Mouse (Mus musculus) adrenal gland (tissue): Measurements from ENCODE around the gene Pknox2.

Source experiments
- intact Hi-C: fragments of 180-260 bp; cut with DNase I; formaldehyde crosslinking; loops from one replicate; pipeline ENCODE4 v1.15.1; 2025

Gene Pknox2

DNA sequence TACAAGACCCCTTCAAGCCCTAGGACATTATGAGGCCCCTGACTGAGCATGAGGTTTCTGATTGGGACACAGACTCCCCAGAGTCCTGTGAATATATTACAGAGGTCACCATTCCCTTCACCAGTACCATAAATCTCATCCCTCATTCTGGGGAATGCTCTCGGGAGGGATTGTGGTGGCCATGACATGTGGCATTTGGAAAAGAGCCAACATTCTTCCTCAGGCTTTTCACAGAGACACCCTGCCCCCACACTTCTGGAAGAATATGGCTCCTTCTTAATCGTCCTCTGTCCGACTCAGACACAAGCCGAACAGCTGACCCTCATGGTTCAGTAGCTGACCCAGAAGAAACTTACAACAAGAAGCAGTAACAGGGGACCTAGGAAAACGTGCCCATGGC, 139.1 kb downstream of the Pknox2 start:
- intact Hi-C loops: no loop called here

GRCm38 (mm10) chr9:37004676-37005075, 142.5 kb downstream of the Pknox2 start:
- intact Hi-C loops: no loop called here

DNA sequence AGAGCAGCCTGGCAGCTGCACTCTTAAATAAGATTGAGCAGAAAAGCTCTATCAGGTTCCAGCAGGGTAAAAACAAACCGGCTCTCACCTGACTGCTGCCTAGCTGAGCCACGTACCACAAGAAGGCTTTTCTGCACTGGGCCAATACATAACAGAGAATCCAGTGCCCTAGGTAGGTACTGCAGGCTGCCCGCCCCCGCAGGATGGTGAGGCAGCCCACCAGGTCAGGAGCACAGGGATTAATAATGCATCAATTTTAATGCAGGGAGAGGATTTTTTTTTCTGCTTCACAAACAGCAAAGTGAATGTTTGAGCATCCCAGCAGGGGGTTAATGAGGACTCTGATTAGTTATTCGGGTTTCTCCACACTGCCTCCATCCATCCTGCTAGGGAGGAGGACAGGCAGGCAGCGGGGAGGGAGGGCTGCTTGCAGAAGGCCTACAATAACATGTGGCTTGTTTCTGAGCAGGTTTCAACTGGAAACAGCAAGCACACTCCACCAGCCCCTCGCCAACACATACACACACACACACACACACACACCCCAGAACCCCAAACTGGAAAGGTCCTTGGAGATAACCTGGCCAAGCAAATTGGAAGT, 145.2 kb downstream of the Pknox2 start:
- intact Hi-C loops: no loop called here

- intact Hi-C loops: no loop called here
Observed at GRCm38 (mm10) chr9:36999393-36999792, 147.8 kb downstream of the Pknox2 start.

GRCm38 (mm10) chr9:36990626-36991368, 156.4 kb downstream of the Pknox2 start:
- intact Hi-C loops: no loop called here

- intact Hi-C loops: no loop called here
Observed at GRCm38 (mm10) chr9:36989991-36990390, 157.2 kb downstream of the Pknox2 start.

DNA sequence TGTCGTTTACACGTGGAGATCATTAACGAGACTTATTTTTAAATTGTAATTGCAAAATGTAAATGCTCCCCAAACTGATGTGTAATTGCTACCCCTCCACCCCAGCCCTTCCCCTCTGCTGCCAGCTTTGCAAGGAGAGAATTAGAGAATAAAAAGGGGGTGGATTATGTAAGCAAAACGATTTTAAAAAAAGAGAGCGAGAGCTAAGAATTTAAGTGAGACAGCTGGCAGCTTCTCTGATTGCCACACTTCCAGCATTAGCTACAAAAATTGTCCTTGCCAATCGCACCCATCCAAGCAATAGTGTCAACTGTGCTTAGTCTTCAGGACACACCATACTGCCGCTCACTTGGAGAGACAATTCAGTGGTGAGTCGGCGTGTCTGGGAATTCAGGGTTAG, 162.0 kb downstream of the Pknox2 start:
- intact Hi-C loops: no loop called here

DNA sequence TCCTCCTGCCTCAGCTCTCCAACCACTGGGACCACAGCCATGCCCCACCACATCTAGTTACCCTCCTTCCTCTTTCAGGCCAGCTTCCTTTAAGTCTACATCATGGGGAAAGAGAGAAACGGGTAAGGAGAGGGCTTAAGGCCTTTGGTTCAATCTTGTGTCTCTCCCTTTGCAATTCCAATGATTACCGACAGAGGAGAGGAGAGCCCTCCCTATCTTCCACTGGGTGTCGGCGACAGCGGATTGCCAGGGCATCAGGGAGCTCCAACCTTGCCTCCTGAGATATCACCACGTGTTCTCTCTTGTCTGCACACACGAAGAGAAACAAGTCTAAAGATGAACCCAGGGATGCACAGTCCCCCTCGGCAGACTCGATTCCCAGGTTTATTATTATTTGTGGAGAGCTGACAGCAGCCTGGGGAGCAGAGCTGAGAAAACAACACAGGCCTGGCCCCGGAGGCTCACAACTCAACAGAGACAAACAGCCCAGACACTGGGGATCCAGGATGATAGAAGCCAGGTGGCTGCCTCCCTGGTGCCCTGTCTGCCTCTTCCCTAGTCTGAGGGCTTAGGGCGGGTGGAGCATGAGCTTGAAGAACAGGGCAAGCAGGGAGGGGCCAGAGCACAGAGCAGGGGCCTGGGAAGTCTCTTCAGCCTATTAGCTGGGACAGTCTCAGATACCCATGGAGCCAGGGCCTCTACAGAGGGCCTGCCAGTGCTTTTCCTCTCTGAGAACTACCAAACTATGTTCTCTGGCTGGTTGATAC, 170.4 kb downstream of the Pknox2 start:
- intact Hi-C loops: no loop called here

GRCm38 (mm10) chr9:36973486-36974227, 173.6 kb downstream of the Pknox2 start:
- intact Hi-C loops: loop anchor here (2.0 to 5.0 kb wide), 4 partner anchors 76 to 354 kb away; partner anchors contain the start of gene Pknox2

DNA sequence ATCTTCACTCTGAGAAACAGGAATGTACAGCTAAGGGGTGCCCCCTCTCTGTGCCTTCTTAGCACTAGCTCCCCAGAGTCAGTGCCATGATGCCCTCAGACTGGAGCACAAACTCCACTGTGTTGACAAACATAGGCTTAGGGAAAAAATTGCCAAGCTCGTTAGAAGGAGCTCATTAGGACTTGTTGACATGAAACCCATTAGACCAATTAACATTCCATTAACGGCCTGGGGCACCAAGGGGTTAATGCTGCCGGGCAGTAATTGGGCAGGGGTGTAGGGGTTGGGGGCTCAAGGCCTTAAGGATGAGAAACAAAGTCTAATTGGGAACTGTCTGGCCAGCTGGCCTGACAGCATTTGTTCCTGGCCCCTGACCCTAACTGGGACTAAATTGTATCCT, 175.1 kb downstream of the Pknox2 start:
- intact Hi-C loops: loop anchor here (2.0 to 5.0 kb wide), 4 partner anchors 75 to 355 kb away; partner anchors contain the start of gene Pknox2

DNA sequence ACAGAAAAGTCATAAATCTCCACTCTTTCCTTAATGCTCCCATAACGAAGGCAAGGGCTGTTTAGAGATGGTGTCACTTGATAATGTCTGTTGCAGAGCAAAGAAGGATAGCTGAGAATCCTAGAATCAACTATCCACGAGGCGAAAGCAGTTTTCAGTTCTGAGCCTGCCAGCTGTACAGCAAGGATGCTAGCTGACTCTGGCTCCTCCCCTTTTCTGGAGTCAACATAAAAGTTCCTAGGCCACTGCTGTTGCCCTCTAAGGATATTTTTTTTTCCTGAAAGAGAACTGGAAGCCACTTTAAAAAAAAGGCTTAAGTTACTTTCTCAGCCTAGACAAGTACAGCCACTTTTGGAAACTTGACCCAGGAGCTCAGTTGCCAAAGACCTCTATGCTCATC, 176.1 kb downstream of the Pknox2 start:
- intact Hi-C loops: loop anchor here (5.0 kb wide), 3 partner anchors 74 to 356 kb away; partner anchors contain the start of gene Pknox2

GRCm38 (mm10) chr9:36970651-36971050, 176.6 kb downstream of the Pknox2 start:
- intact Hi-C loops: loop anchor here (5.0 kb wide), 3 partner anchors 73 to 357 kb away; partner anchors contain the start of gene Pknox2

GRCm38 (mm10) chr9:36969131-36969530, 178.1 kb downstream of the Pknox2 start:
- intact Hi-C loops: loop anchor here (5.0 kb wide), 1 partner anchor 52 kb away; no protein-coding TSS in a partner anchor

DNA sequence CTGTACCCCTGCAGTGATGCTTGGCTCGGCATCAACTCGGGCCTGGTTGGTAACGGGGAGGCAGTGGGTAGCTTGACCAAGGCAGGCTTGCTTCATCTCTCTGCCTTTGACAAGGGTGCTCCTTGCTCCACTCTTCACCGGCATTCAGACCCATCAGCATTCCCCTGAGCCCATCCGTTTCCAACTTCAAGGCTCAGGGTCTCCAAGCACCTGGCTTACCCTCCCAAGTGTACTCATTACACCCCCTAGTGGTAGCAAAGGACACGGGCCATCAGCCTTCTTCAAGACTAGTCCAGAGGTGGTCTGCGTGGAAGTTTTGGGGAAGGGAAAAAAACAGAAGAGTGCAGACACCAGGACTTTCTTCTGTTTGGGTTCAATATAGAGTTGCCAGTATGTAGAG, 178.5 kb downstream of the Pknox2 start:
- intact Hi-C loops: loop anchor here (5.0 kb wide), 1 partner anchor 51 kb away; no protein-coding TSS in a partner anchor

DNA sequence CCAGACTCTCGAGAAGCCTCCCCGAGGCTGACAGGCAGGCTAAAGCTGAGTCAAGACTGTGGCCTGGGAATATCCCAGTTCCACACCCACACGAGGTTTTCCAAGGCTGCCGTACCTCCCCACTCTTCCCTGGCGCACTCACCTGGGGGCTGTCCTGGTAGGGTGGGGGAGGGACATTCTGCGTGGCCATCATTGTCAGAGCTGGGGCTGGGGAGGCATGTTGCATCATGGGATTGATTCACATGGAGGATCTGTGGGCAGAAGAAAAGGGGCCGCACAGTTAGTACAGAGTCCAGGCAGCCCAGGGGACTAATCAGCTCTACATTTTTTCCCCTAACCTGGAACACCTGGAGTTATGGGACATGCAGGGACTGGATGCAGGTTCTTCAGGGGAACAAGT, 179.0 kb downstream of the Pknox2 start:
- intact Hi-C loops: loop anchor here (5.0 kb wide), 1 partner anchor 51 kb away; no protein-coding TSS in a partner anchor

- intact Hi-C loops: loop anchor here (5.0 kb wide), 1 partner anchor 48 kb away; no protein-coding TSS in a partner anchor
Observed at GRCm38 (mm10) chr9:36965720-36966119, 181.5 kb downstream of the Pknox2 start.

DNA sequence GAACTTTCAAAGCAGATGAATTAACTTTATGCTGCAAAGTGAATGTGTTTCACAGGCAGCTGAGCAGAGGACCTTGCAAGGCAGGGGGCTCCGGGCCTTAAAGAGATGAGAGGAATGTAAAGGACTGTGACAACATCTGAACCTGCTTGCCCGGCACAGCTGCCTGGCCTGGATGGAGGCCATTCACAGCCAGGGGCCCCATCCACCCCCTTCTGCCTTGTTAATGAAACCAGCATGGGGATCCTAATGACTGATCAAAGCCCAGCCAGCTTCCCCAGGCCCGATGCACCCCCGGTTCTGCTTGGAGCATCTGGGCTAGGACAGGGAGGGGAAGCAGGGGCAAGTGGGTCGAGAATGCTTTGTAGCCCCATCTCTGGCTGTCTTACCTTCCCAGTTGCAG, 183.0 kb downstream of the Pknox2 start:
- intact Hi-C loops: no loop called here

DNA sequence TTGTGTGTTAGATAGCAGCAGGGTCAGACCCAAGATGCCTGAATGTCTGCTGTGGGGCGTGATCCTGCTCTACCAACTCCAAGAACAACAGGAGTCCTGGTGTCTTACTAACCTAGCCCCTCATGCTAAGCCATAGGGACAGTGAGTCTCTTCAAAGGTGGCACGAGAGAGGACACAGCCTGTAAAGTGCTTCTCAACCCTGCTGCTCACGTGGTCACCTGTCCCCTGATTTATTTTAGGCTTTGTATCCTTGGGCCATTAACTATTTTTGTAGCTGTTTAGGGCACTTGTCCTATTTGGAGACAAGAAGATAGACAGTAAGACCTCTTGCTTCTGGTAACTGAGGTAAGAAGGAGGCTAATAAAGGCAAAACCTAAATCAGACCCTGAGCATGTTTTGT, 183.7 kb downstream of the Pknox2 start:
- intact Hi-C loops: no loop called here

DNA sequence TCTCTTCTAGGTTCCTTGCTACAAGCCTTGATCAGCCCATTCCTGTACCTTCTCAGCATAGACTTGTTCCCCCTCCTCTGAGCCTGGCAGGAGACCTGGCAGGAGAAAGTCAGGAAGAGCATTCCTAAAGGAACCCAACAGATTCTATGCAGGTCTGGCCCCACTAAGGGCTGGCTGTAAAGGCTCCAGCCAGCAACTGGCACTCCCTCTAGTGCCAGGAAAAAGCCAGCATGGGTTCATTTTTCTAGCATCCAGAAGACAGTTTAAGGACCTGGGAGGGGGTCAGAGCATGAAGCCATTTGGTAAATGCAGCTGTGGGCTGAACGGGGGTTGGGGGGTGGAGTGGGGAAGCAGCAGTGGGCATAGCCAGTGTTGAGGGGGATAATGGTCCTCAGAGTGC, 185.3 kb downstream of the Pknox2 start:
- intact Hi-C loops: no loop called here

- intact Hi-C loops: no loop called here
Observed at GRCm38 (mm10) chr9:36961153-36961552, 186.1 kb downstream of the Pknox2 start.

- intact Hi-C loops: no loop called here
Observed at GRCm38 (mm10) chr9:36951133-36951484, 196.1 kb downstream of the Pknox2 start.
